Mouse (Mus musculus) spleen, postnatal 10 days (tissue): ENCODE measurements around the gene Slc25a33.
A peak's percentile ranks its signal among the peaks of the same experiment; 100 is the strongest.

Source experiments
- DNase-seq, 2 experiments: peaks; one replicate each; pipeline ENCODE4 v3.0.0; 2021 to 2022; ENCODE audit warnings: low spot score in 2 of 2

Gene Slc25a33

GRCm38 (mm10) chr4:149697506-149698196, 76.4 kb downstream of the Slc25a33 start:
- DNase-seq, result peak; percentile 29 to 68

GRCm38 (mm10) chr4:149696189-149696971, 77.7 kb downstream of the Slc25a33 start:
- DNase-seq, result peak in 1 of 2 experiments; percentile 55
